Mouse (Mus musculus) bone marrow macrophage, adult 2 months (primary cell): ENCODE data around the gene Cryzl2.

ENCODE experiments used
- CTCF ChIP-seq: IDR thresholded peaks from 2 replicates; pipeline ENCODE4 v1.5.1; 2012; ENCODE audit warnings: low read depth, mild to moderate bottlenecking, low read length, moderate library complexity
- POLR2A ChIP-seq: IDR thresholded peaks from 2 replicates; pipeline ENCODE4 v1.6.1; 2012; ENCODE audit warnings: mild to moderate bottlenecking, low read depth, low read length, borderline replicate concordance

DNA sequence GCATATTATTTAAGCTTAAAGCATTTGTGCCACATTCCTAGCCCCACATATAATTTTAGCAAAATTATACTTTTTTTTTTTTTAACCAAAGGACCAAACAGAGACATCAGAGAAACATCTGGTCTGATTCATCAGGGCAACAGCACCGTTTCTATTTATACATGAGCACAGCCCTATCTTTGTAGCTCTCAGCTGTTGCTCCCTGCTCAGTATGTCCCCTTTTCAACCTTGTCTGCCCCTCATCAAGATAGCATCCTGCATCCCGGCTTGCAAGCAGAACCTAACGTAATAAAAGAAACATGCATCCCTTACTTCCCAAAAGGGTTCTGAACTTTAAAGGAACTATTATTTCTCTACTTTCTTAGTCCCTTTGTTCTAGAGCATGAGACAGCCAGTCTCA lies 41.0 kb upstream of the Cryzl2 start:
- TF ChIP-seq CTCF (no peak), POLR2A (no peak)
